Mouse (Mus musculus) bone marrow, adult 2 months (tissue): ENCODE results near the gene Prkar2b. TPM values are rescaled to one million over a fixed set of nuclear protein-coding genes. Genes with fewer than 3 reads are reported as not detected.
A peak's percentile ranks its signal among the peaks of the same experiment; 100 is the strongest.

Experiments used
- H3K27ac ChIP-seq: fragments of 200-500 bp; 2 replicates; pipeline ENCODE4 v1.5.1; 2012; ENCODE audit warnings: low read depth, mild to moderate bottlenecking, control low read depth, inconsistent platforms, low read length; ENCODE audit not compliant: control insufficient read depth, poor library complexity, insufficient read depth
- H3K4me1 ChIP-seq: fragments of 200-500 bp; 2 replicates; pipeline ENCODE4 v1.6.1; 2011; ENCODE audit warnings: low read length; ENCODE audit not compliant: control insufficient read depth, insufficient read depth
- H3K4me3 ChIP-seq: fragments of 200-500 bp; replicated peaks from 2 replicates; pipeline ENCODE3; 2011; ENCODE audit warnings: mild to moderate bottlenecking, low read depth, low read length, control low read depth; ENCODE audit not compliant: control insufficient read depth
- CTCF ChIP-seq: fragments of 200-500 bp; IDR thresholded peaks from 2 replicates; pipeline ENCODE4 v1.5.1; 2011; ENCODE audit warnings: low read length, control low read depth; ENCODE audit not compliant: control insufficient read depth, insufficient read depth
- POLR2A ChIP-seq: fragments of 200-500 bp; IDR thresholded peaks from 2 replicates; pipeline ENCODE4 v1.6.1; 2011; ENCODE audit warnings: low read depth, mild to moderate bottlenecking, control low read depth, low read length, borderline replicate concordance; ENCODE audit not compliant: control insufficient read depth
- WGBS: fragments of 180-500 bp; shearing (Covaris S2); methylation state at CpG from one replicate; pipeline ENCODE4 v1.1.7; 2018; 5-methylcytosine and 5-hydroxymethylcytosine counted together
- polyA plus RNA-seq: library from polyadenylated mRNA; stranded (reverse); fragments of >200 nt; gene quantifications from 2 replicates; pipeline ENCODE4 v1.2.4, GENCODE M21; 2011; ENCODE audit warnings: low replicate concordance; ENCODE audit not compliant: missing spikeins, insufficient read depth, insufficient read length

Prkar2b gene
- polyA plus RNA-seq, 1 experiment: 124 TPM

DNA sequence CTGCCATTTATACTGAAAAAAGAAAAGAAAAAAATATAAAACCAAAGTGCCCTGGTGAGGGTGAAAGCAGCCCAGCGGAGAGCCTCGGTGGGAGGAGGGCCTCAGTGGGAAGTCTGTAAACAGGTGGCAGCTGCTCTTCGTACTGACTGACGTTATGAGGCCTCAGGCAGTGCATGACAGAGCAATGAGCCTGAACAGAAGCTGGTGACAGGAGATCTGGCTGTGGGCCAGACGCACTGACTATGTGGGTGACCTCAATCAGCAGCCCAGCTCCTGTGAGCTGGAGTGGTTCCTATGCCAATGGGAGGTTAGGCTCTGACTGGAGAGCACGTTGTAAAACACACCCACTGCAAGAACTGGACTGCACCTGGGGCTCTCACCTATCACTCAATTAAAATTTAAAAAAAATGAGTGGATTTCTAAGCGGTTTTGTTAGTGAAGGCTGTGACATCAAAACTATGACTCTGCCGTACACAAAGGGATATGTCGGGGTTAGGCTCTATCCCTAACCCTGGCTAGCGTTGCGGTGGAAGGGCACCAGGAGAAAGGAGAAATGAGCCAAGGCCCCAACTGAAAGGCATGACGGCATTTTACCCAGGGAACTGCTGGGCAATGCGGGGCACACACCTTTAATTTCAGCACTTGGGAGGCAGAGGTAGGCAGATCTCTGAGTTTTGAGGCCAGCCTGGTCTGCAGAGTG is 87.5 kb downstream of the Prkar2b start:
- peak overlapping the region; percentile 93 for H3K27ac ChIP-seq
- peak overlapping the region; percentile 9 for H3K4me3 ChIP-seq
- peaks cover 4% of the 10 kb centered on the region; the same call in 1 of the 2 replicates for H3K4me1 ChIP-seq
- 39% methylated on average over 13 of the region's 13 CpGs for WGBS
- TF ChIP-seq CTCF (no peak), POLR2A (no peak)

GRCm38 (mm10) chr12:31971547-31971946 is 89.5 kb downstream of the Prkar2b start:
- WGBS: 91% methylated on average over 8 of the region's 8 CpGs
- H3K27ac ChIP-seq: no peak overlapping the region
- no peak for TF ChIP-seq POLR2A
- H3K4me3 ChIP-seq: no peak overlapping the region
- H3K4me1 ChIP-seq: peaks cover 6% of the 10 kb centered on the region; the same call in 1 of the 2 replicates

GRCm38 (mm10) chr12:31969111-31969510 is 92.0 kb downstream of the Prkar2b start:
- no peak for TF ChIP-seq CTCF
- no peak for TF ChIP-seq POLR2A
- 33% methylated on average over 1 of the region's 1 CpGs for WGBS
- Histone ChIP-seq H3K4me3 (no peak overlapping the region), H3K4me1 (peaks cover 4% of the 10 kb centered on the region; the same call in 1 of the 2 replicates), H3K27ac (no peak overlapping the region)

DNA sequence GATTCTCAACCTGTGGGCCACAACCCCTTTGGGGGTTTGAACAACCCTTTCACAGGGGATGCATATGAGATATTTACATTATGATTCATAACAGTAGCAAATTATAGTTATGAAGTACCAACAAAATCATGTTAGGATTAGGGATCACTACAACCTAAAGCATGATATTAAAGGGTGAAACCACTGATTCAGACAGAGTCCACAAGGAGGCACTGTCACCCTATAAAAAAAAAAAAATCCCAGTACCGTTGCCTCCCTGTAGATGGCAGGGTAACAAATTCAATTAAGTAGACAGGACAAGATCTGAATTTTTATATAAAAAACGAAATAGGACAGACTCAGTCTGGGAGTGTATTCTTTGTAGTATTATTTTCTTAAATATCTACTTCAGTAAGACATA is 93.6 kb downstream of the Prkar2b start:
- under 1% methylated on average over 2 of the region's 2 CpGs for WGBS
- H3K4me1 ChIP-seq: peaks cover 1% of the 10 kb centered on the region; the same call in 1 of the 2 replicates
- no peak overlapping the region for H3K27ac ChIP-seq
- TF ChIP-seq CTCF (no peak), POLR2A (no peak)
- H3K4me3 ChIP-seq: no peak overlapping the region

DNA sequence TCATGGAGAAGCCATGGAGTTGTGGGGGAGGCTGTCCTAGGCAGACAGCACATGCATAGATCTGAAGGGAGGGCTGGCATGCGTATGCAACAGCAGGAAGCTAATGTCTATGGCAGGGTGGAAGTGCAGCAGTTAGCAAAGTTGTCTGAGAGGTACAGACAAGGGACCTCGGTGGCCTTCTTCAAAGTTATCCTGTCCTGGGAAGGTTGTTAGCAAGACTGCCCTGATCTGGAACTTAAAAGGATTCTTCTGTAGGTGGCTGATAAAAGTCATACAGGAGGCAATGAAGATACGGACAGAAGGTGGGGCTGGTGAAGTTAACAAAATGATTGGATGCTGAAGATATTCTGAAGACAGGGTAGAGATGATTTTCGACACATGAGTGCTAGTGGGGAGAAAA is 94.7 kb downstream of the Prkar2b start:
- peaks cover 1% of the 10 kb centered on the region; the same call in 1 of the 2 replicates for H3K4me1 ChIP-seq
- 56% methylated on average over 4 of the region's 4 CpGs for WGBS
- H3K4me3 ChIP-seq: no peak overlapping the region
- H3K27ac ChIP-seq: peak overlapping the region; percentile 70
- no peak for TF ChIP-seq CTCF
- no peak for TF ChIP-seq POLR2A

- Histone ChIP-seq H3K4me3 (no peak overlapping the region), H3K4me1 (peaks cover 1% of the 10 kb centered on the region; the same call in 1 of the 2 replicates), H3K27ac (peak overlapping the region; percentile 79)
- WGBS: 73% methylated on average over 12 of the region's 12 CpGs
- TF ChIP-seq POLR2A: no peak
- TF ChIP-seq CTCF: no peak
Measured at GRCm38 (mm10) chr12:31965517-31966212, 95.4 kb downstream of the Prkar2b start.

- Histone ChIP-seq H3K27ac (no peak overlapping the region), H3K4me3 (no peak overlapping the region), H3K4me1 (peaks cover 1% of the 10 kb centered on the region; the same call in 1 of the 2 replicates)
- WGBS: 94% methylated on average over 6 of the region's 6 CpGs
- TF ChIP-seq POLR2A: no peak
- TF ChIP-seq CTCF: no peak
Measured at GRCm38 (mm10) chr12:31964074-31964473, 97.0 kb downstream of the Prkar2b start.

DNA sequence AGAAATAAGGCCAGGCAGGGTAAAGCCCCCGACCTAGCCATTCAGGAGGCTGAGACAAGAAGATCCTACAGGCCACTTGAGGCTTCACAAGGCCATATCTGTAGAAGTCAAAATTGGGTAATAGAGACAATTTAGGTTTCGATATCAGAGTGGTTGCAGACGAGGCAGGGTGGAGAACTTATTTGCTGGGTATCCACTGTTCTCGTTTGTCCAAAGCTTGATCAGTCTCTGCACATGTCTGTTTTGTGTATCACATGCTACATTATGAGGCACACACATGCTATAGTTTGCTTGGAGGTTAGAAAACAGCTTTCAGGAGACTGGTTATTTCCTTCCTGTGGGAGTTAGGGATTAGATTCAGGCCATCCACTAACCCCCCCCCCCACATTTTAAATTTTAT is 105.3 kb downstream of the Prkar2b start:
- 69% methylated on average over 4 of the region's 4 CpGs for WGBS

GRCm38 (mm10) chr12:31950659-31951031 is 110.5 kb downstream of the Prkar2b start:
- 8% methylated on average over 9 of the region's 9 CpGs for WGBS
- Histone ChIP-seq H3K4me1 (no peaks in the 10 kb centered on the region), H3K27ac (peak overlapping the region; percentile 62), H3K4me3 (peak overlapping the region; percentile 58)
- TF ChIP-seq CTCF (no peak), POLR2A (no peak)

More for the DNA sequence above, 105.3 kb downstream of the Prkar2b start:
- Histone ChIP-seq H3K4me3 (no peak overlapping the region), H3K27ac (no peak overlapping the region), H3K4me1 (no peaks in the 10 kb centered on the region)
- TF ChIP-seq POLR2A: no peak
- no peak for TF ChIP-seq CTCF
